Mouse (Mus musculus): ENCODE results near the gene Ankrd13a.
"Not testable (repeated sequence)": the region's sequence is repeated elsewhere in the genome, so short reads cannot be mapped to it uniquely, and the experiment has no call there.

The Ankrd13a gene

DNA sequence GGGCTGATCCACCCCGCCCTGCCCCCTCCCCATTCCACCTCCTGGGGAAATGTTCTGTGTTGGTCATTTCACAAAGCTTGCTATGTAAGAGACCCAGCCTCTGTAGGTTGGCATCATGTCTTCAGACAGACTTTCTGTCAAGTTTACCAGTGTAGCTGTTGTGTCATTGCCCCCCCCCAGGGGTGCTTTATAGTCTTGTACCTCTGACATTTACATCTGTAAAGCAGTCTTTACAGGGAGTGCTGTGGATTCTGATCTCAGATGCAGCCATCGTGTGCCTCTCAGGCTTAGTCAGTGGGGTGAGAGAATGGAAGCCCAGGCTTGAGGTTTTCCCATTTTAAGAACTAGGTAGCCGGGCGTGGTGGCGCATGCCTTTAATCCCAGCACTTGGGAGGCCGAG is 27.4 kb downstream of the Ankrd13a start:
- DNase-seq: no peak

- DNase-seq: no peak
Measured at GRCm38 (mm10) chr5:114803231-114803630, 28.8 kb downstream of the Ankrd13a start.

GRCm38 (mm10) chr5:114804335-114804734 is 29.9 kb downstream of the Ankrd13a start:
- no peak for DNase-seq

- DNase-seq: peak; percentile 55
Measured at GRCm38 (mm10) chr5:114804958-114805357, 30.5 kb downstream of the Ankrd13a start.

DNA sequence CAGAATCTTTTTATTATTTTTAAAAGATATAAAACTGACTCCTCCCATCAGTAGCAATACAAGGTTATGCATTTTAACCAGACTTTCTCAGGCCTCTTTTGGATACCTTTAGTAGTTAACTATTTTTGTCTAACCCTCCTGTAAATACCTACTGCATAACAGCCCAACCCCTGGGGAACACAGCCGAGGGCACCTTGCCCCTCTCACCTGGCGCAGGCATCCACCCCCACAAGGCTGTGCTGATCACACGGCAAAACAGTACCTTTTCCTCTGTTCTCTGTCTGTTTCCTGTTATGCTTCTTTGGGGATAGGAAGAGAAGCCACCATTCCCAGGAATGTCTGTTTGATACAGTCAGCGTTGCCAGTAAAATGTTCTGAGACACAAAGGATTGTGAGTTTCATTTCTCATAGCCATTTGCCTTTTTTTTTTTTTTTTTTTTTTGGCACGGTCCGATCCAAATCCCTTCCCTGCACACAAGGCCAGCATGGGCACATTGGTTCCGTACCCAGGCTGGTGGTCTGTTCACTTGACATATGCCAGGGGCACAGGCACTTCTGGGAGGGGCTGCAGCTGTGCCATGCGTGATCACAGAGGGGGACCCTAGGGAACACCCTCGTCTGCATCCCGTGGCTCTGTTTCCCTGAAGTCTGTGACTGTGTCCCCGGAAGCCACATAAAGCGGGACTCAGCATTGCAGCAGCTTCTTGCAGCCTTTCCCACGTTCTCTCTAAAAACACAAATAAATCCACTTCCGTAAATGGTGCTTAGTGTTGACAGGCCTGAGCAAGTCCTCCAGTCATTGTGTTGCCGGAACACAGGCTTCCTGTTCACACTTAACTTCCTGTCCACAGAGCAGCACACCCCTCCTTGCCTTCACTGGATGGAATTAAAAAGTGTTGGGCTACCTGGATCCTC is 31.2 kb downstream of the Ankrd13a start:
- DNase-seq: no peak

GRCm38 (mm10) chr5:114806636-114807035 is 32.2 kb downstream of the Ankrd13a start:
- no peak for DNase-seq

- DNase-seq: no peak
Measured at GRCm38 (mm10) chr5:114807063-114807462, 32.6 kb downstream of the Ankrd13a start.

- DNase-seq: no peak
Measured at GRCm38 (mm10) chr5:114807468-114807867, 33.0 kb downstream of the Ankrd13a start.

GRCm38 (mm10) chr5:114807893-114808292 is 33.4 kb downstream of the Ankrd13a start:
- no peak for DNase-seq

GRCm38 (mm10) chr5:114808385-114808784 is 33.9 kb downstream of the Ankrd13a start:
- DNase-seq: no peak

DNA sequence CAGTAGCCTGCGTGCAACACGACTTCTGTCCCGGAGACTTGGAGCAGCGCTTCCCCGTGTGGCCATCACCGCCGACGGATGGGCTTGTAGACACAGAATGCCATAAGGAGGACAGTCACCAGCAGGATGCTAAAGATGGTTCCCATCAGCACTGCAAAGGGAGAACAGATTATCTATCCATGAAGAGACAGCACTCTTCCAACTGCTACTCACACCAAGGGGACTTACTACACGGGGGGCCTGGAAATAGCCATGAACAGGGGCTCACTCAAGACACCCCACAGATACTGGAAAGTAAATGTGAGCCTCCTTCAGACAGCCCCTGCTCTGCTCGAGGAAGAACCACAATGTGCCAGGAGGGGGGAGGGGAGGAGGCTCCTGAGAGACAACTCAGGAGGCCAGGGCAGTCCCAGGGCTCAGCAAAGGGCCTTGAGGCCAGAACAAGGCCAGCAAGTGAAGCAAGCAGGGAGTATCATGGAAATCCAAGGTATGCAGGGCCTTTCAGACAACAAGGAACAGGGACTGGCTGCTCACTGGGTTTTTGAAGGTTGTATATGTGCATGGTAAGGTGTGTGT is 34.8 kb downstream of the Ankrd13a start:
- no peak for DNase-seq

DNA sequence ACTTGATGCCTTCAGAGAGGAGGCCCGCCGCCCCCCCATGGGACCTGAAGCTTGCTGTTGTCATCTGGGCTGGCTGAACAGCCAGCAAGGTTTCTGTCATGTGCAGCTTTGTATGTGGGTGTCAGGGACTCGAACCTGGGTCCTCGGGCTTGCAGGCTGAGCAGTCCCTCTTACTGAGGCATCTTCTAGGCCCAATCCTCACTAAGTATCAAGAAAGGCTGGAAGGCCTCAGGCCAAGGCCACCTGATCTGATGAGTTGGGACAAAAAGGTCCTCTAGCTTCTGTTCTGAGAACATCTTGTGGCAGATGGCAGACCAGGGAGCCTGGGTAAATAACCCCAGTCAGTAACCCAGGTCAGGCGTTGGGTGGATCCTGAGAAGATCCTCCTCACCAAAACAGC is 35.3 kb downstream of the Ankrd13a start:
- no peak for DNase-seq

- DNase-seq: peak; percentile 88
Measured at GRCm38 (mm10) chr5:114813525-114814181, 39.2 kb downstream of the Ankrd13a start.

- DNase-seq: no peak
Measured at GRCm38 (mm10) chr5:114816599-114816998, 42.1 kb downstream of the Ankrd13a start.

DNA sequence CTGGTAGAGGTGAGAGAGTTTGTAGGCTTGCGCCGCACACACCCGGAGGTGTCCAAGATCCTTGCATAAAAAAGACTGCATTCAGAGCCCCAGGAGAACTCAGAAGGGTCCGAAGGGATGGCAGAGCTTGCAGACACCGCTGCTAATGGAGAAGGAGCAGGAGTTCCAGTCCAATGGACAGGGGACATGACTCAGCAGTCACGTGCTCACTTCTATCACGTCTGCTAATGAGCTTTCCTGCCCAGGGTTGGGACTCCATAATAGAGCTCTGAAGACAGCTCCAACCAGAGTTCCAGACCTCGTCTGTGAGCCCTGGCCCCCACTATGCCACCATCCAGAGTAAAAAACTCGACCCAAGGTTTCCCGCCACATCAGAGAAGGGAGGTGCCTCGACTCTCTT is 43.6 kb downstream of the Ankrd13a start:
- no peak for DNase-seq

DNA sequence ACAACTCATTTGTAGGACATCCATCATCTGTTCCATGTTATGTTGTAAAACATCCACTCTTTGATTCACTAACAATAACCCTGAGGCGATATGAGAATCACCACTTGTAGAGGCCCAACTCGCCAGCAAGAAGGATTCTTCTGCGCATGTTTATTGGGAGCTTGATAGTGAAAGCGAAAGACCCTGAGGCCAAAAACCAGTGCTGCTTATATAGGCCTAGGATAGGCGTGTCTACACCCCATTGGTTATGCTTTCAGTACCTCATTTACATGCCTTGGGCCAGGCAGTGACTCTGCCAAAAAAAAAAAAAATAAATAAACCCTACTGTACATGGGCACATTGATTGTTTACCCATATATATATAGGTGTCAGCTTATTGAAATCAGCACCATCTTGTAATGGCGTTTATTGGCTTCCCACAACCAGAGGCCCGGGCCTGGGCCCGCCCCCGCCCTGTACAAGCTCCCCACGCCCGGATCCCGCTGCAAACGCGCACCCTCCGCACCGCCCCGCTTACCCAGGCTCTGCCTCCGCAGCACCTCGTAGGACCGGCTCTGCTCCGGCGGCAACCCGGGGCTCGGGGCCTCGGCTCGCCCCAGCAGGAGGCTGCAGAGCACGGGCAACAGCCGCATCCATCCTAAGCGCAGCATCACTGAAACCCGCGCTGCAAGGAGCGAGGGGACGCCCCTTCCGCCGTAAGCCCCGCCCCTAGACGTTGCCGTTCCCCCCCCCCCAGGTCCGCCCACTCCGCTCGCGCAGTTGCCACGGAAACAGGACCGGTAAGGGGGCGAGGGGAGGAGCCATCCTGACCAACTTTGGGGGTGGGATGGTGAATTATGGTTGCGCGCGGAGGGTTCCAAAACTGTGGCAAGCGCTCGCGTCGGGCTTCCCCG is 48.6 kb downstream of the Ankrd13a start, which contains the start of gene 1500011B03Rik:
1500011B03Rik (minus strand) TSS at position 673 of the 893 bp plus-strand sequence.
- peak; percentile 67 for DNase-seq

DNA sequence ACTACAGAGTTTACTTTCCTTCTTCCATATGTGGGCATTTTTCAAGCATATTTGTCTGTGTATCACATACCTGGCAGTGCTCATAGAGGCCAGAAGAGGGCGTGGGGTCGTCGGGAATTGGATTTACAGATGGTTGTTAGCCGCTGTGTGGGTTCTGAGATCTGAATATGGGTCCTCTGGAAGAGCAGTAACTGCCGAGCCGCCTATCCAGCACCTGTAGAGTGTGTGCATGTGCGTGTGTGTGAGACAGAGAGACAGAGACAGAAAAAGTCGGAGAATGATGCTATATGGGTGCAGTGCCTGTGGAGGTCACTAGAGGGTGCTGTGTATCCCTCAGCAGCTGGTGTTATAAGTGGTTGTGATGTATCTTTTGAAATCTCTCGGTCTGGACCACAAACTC is 49.7 kb downstream of the Ankrd13a start:
- no peak for DNase-seq

- DNase-seq: peak; percentile 62
Measured at GRCm38 (mm10) chr5:114825978-114826691, 51.7 kb downstream of the Ankrd13a start.

- no peak for DNase-seq
Measured at GRCm38 (mm10) chr5:114827427-114827826, 53.0 kb downstream of the Ankrd13a start.

DNA sequence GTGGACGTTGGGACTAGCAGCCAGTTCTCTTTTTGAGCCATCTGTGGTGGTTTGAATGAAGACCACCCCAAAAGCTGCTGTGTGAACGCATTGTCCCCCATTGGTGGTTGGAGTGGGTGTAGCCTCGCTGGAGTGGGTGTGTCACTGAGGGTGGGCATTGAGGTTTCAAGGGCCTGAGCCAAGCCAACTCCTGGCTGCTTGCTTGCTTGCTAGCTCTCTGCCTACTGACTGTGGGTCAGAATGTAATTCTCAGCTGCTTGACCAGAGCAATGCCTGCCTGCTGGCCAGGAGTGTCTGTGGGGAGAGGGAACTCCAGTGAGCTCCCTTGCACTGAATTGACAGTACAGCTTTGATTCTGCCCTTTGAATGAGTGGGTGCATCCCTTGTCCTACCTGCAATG is 55.3 kb downstream of the Ankrd13a start:
- no peak for DNase-seq

- no peak for DNase-seq
Measured at GRCm38 (mm10) chr5:114836886-114837285, 62.4 kb downstream of the Ankrd13a start.

- not testable (repeated sequence) for DNase-seq
Measured at GRCm38 (mm10) chr5:114840481-114840880, 66.0 kb downstream of the Ankrd13a start.

Measured in cerebellum, adult 8-10 months (tissue).